ENCODE assay signal across 8 mouse cellular contexts in the genomic region with DNA sequence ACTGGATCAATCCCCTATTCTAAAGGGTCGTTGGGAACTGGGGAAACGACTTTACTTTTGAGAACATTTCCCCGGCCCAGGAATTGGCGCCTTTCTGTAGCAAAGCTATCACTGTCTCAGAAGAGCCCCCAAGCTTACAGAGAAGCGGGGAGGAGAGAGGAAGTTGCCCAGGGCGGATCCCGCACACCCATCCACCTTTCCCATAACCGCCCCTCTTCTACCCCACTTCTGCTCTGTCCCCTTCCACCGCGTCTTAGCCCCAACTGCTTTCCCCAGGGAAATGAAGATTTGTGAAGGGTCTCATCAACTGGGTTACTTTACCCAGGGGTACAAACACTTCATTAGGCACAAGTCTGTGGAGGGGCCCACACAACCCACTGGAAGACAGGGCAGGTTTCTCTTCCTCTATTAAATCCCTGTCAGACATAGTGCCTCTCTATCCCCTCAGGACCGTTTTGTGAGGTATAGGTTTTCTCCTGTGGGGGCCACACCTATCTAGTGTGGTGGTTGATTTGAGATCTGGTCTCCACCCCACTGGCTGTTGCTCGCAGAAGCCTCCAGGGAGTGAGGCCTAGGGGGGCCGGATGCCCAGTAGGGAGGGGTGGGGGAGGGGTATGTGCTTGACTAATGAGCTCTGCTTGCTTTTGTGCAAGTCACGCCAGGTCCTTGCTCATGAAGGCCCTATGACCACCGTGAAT. TPM values are rescaled to one million over a fixed set of nuclear protein-coding genes. Genes with fewer than 3 reads are reported as not detected.
DNase-seq lines count a peak whose midpoint lies in the region; ATAC-seq and TF ChIP-seq lines count a peak whose summit lies in the region.

No protein-coding gene starts in this region.

- H3K9ac ChIP-seq in heart, embryonic 13.5 days: peak overlapping the region; percentile 88

- 0 out of 2 replicates have a peak, but pooled peaks cover 5% of the 10 kb centered on the region for H3K27me3 ChIP-seq in heart, embryonic 13.5 days (replicated peaks)
- no peaks in the 10 kb centered on the region for H3K27me3 ChIP-seq in spleen, adult 2 months (ENCODE audit: control insufficient read depth, insufficient read depth, low read length)

- TF ChIP-seq POLR2A in spleen, adult 2 months (IDR thresholded peaks at IDR 0.05; ENCODE audit: low read depth, low read length): no peak

- H3K4me1 ChIP-seq in heart, embryonic 13.5 days: peaks cover 19% of the 10 kb centered on the region
- peaks cover 2% of the 10 kb centered on the region; the same call in 1 of the 2 replicates for H3K4me1 ChIP-seq in spleen, adult 2 months (ENCODE audit: control insufficient read depth, insufficient read depth, insufficient read length)

- 0 out of 2 replicates have a peak, but pooled peaks cover 2% of the 10 kb centered on the region for H3K36me3 ChIP-seq in heart, embryonic 13.5 days
- H3K36me3 ChIP-seq in spleen, adult 2 months (ENCODE audit: control insufficient read depth, insufficient read depth, low read length): 0 out of 2 replicates have a peak, but pooled peaks cover 1% of the 10 kb centered on the region

- DNase-seq in ovary, postnatal 14 days (ENCODE audit: low spot score): peak; percentile 6
- DNase-seq in ovary, adult 18-20 months (ENCODE audit: low spot score): no peak
- DNase-seq in embryo, embryonic 11 days: peak; percentile 75
- DNase-seq in kidney, postnatal 10 days: peak; percentile 74
- DNase-seq in spleen, adult 2 months (ENCODE audit: low read depth in 1 of 2, low spot score in 2 of 2): peak; percentile 64 to 70
- no peak for DNase-seq in left cerebral cortex, adult 11 months (ENCODE audit: low spot score)

- no peaks in the 10 kb centered on the region for H3K9me3 ChIP-seq in heart, embryonic 13.5 days

- peak overlapping the region; percentile 75 for H3K4me3 ChIP-seq in heart, embryonic 13.5 days
- peak overlapping the region; percentile 82 for H3K4me3 ChIP-seq in spleen, adult 2 months (ENCODE audit: extremely low read depth, insufficient read depth, insufficient read length)

- TF ChIP-seq CTCF in spleen, adult 2 months (IDR thresholded peaks at IDR 0.05; ENCODE audit: extremely low read depth, insufficient read depth, insufficient read length, insufficient replicate concordance): no peak

- WGBS in heart, embryonic 13.5 days: 7% methylated on average over 15 of the region's 15 CpGs
- 20% methylated on average over 15 of the region's 15 CpGs for whole genome bisulfite sequencing in spleen, adult 2 months

- peak overlapping the region; percentile 88 for H3K27ac ChIP-seq in heart, embryonic 13.5 days (replicated peaks)
- H3K27ac ChIP-seq in spleen, adult 2 months (ENCODE audit: insufficient read depth, low read length): peak overlapping the region; percentile 97

- ATAC-seq in heart, embryonic 13.5 days (ENCODE audit: extremely low read depth, insufficient number of reproducible peaks, low FRiP score, low TSS enrichment): peak; percentile 44; the same call in 1 of the 2 replicates
- ATAC-seq in megakaryocyte, adult 5-6 weeks (ENCODE audit: poor library complexity, severe bottlenecking): peak; percentile 60

- peak overlapping the region; percentile 68 for H3K4me2 ChIP-seq in heart, embryonic 13.5 days

RNA-seq across cellular contexts. Expression of a gene that starts 0.8 kb away (rescaled TPM):
- polyA plus RNA-seq in heart, embryonic 13.5 days (2015; fragmentation: Nextera tagmentation; extraction: Ambion mirVana): 180 and 183 TPM in 2 replicates
- 825 and 881 TPM in 2 replicates for total RNA-seq in megakaryocyte, adult 5-6 weeks (2015)
- total RNA-seq in megakaryocyte, adult 5-6 weeks (2017): 296 and 421 TPM in 2 replicates
- 147 and 159 TPM in 2 replicates for polyA plus RNA-seq in spleen, adult 2 months (2012; rRNA removed)

Comparison
In these comparisons a context has a peak if more than half of its experiments do, and no peak if none do; other contexts are left out.
1. DNase-seq: peak in ovary, postnatal 14 days (single experiment), embryo, embryonic 11 days (single experiment), kidney, postnatal 10 days (single experiment) and spleen, adult 2 months (2 of 2); none in ovary, adult 18-20 months (single experiment) and left cerebral cortex, adult 11 months (single experiment).